Mouse (Mus musculus): ENCODE data around the gene Gm21943. TPM values are rescaled to one million over a fixed set of nuclear protein-coding genes. Genes with fewer than 3 reads are reported as not detected.
"Not testable (repeated sequence)": the region's sequence is repeated elsewhere in the genome, so short reads cannot be mapped to it uniquely, and the experiment has no call there.

Gene Gm21943
- not detected in 2 replicates for polyA plus RNA-seq (2011; ENCODE audit: insufficient read depth, insufficient read length, low read depth, missing spikeins)

- not testable (repeated sequence) for H3K27ac ChIP-seq (ENCODE audit: insufficient read depth, low read length); H3K9ac ChIP-seq (ENCODE audit: low read depth, poor library complexity, severe bottlenecking); H3K9me3 ChIP-seq (replicated peaks; ENCODE audit: control insufficient read depth, insufficient read depth, low read length, poor library complexity, severe bottlenecking); H3K4me1 ChIP-seq (ENCODE audit: control insufficient read depth, insufficient read depth, low read length); H3K27me3 ChIP-seq (ENCODE audit: control insufficient read depth, insufficient read depth, low read length, poor library complexity, severe bottlenecking); H3K36me3 ChIP-seq (ENCODE audit: control insufficient read depth, insufficient read depth, low read length, poor library complexity, severe bottlenecking); H3K4me3 ChIP-seq (ENCODE audit: low read depth, low read length)
These were observed at the start of gene Gm21943 for GRCm38 (mm10) chrY:57533644-57534043. TSS of gene Gm21943 (minus strand) at chrY:57533744.

Other genes starting within 250 kb of the Gm21943 start
- not detected in 2 replicates for gene Gm28961, start 172.0 kb upstream of the Gm21943 start, polyA plus RNA-seq (2011; ENCODE audit: insufficient read depth, insufficient read length, low read depth, missing spikeins)